ENCODE assay signal across 25 mouse cellular contexts in genomic region chr12:44906001-44906400, GRCm38 (mm10).
DNase-seq lines count a peak whose midpoint lies in the region; TF ChIP-seq lines count a peak whose summit lies in the region.
"Had no signal": no experiment of that assay in that cellular context is flagged by ENCODE, and none has a peak within 500 bp of the region (broad histone marks: within the 10 kb centered on the region; RNA-seq: fewer than 3 reads in every experiment).

No protein-coding gene starts in this region.

- H3K36me3 ChIP-seq in heart, adult 2 months (ENCODE audit: control insufficient read depth, insufficient read depth, low read length) = peaks cover 9% of the 10 kb centered on the region
- H3K36me3 ChIP-seq: embryonic facial prominence, embryonic 13.5 days; forebrain, embryonic 10.5 days; forebrain, embryonic 15.5 days; hindbrain, embryonic 10.5 days; hindbrain, embryonic 15.5 days; liver, embryonic 12.5 days had no signal

- intact Hi-C loops in heart, adult 2 months (cut with DNase I) = loop anchor here (5.0 kb wide), 1 partner anchor 49 kb away; no protein-coding TSS in a partner anchor
- intact Hi-C loops in left cerebral cortex, postnatal 4 days (cut with DNase I) = no loop called here
- intact Hi-C loops in left cerebral cortex, postnatal 25 days (cut with DNase I) = no loop called here

- no peaks in the 10 kb centered on the region for H3K27me3 ChIP-seq in heart, adult 2 months (ENCODE audit: control insufficient read depth, insufficient read depth, low read length)
- H3K27me3 ChIP-seq: embryonic facial prominence, embryonic 13.5 days; forebrain, embryonic 15.5 days; hindbrain, embryonic 15.5 days; limb, embryonic 12.5 days; liver, embryonic 12.5 days had no signal

- no peak for TF ChIP-seq CTCF in heart, adult 2 months (IDR thresholded peaks at IDR 0.05)

- H3K27ac ChIP-seq in heart, adult 2 months = peak overlapping the region; percentile 15
- H3K27ac ChIP-seq: embryonic facial prominence, embryonic 13.5 days; forebrain, embryonic 10.5 days; forebrain, embryonic 15.5 days; hindbrain, embryonic 10.5 days; hindbrain, embryonic 15.5 days; limb, embryonic 12.5 days; liver, embryonic 12.5 days had no signal

- H3K79me2 ChIP-seq in heart, adult 2 months (replicated peaks; ENCODE audit: control insufficient read depth, insufficient read depth, low read length) = no peaks in the 10 kb centered on the region

- 73% methylated on average over 2 of the region's 2 CpGs for WGBS in heart, adult 2 months

- TF ChIP-seq POLR2A in heart, adult 2 months (IDR thresholded peaks at IDR 0.05; ENCODE audit: insufficient read depth, low read depth, low read length) = no peak

- H3K4me3 ChIP-seq in heart, adult 2 months = no peak overlapping the region
- H3K4me3 ChIP-seq: embryonic facial prominence, embryonic 13.5 days; forebrain, embryonic 10.5 days; forebrain, embryonic 15.5 days; hindbrain, embryonic 10.5 days; hindbrain, embryonic 15.5 days; limb, embryonic 12.5 days; liver, embryonic 12.5 days had no signal

- no peak for DNase-seq in heart, adult 2 months
- DNase-seq in heart, adult 9 months (ENCODE audit: low spot score in 2 of 2) = no peak
- peak; percentile 10 for DNase-seq in left cerebral cortex, postnatal 4 days
- DNase-seq in left cerebral cortex, adult 18-20 months (ENCODE audit: low spot score in 2 of 2) = no peak
- peak; percentile 74 for DNase-seq in lung, postnatal 10 days
- DNase-seq in lung, postnatal 36 days = peak; percentile 54
- DNase-seq in left cerebral cortex, postnatal 25 days (ENCODE audit: low spot score in 2 of 2) = no peak
- DNase-seq: adrenal gland, adult 2 months; B cell, adult 2 months; cerebellum, adult 11 months; cerebellum, adult 9-11 months; gastrocnemius, postnatal 36 days; kidney, adult 8-10 months; kidney, postnatal 25 days; layer of hippocampus, postnatal 36 days; liver, postnatal 0 days; thymus, adult 2 months; thymus, postnatal 4 days had no signal

- no peak for TF ChIP-seq EP300 in heart, adult 2 months (IDR thresholded peaks at IDR 0.05; ENCODE audit: insufficient read depth, low read depth, low read length)

- peaks cover 2% of the 10 kb centered on the region for H3K4me1 ChIP-seq in heart, adult 2 months (ENCODE audit: control insufficient read depth, insufficient read depth, low read length)
- H3K4me1 ChIP-seq: forebrain, embryonic 10.5 days; forebrain, embryonic 15.5 days; hindbrain, embryonic 10.5 days; hindbrain, embryonic 15.5 days; liver, embryonic 12.5 days had no signal

- no peak overlapping the region for H3K9ac ChIP-seq in heart, adult 2 months (ENCODE audit: low read depth, low read length)
- H3K9ac ChIP-seq: embryonic facial prominence, embryonic 13.5 days; forebrain, embryonic 15.5 days; hindbrain, embryonic 15.5 days; limb, embryonic 12.5 days; liver, embryonic 12.5 days; liver, postnatal 0 days had no signal

Comparison
In these comparisons a context has a peak if more than half of its experiments do, and no peak if none do; other contexts are left out.
1. DNase-seq: peak in left cerebral cortex, postnatal 4 days (single experiment), lung, postnatal 10 days (single experiment) and lung, postnatal 36 days (single experiment); none in heart, adult 2 months (0 of 2), heart, adult 9 months (0 of 2), left cerebral cortex, adult 18-20 months (0 of 2) and left cerebral cortex, postnatal 25 days (0 of 2).